Mouse (Mus musculus) cortical plate, adult 2 months (tissue): ENCODE measurements at regions not wholly inside any gene's neighbourhood (a gene's known extent, or its start where the extent isn't known, plus 50 kb on each side); places are given as distances from the start of the nearest gene placed in this dataset.

Experiments used
- CTCF ChIP-seq: fragments of 200-500 bp; IDR thresholded peaks from 2 replicates; pipeline ENCODE4 v1.5.1; 2011; ENCODE audit warnings: mild to moderate bottlenecking, control low read depth, low read length; ENCODE audit not compliant: insufficient read depth; ENCODE audit errors: extremely low read depth
- POLR2A ChIP-seq: fragments of 200-500 bp; IDR thresholded peaks from 2 replicates; pipeline ENCODE4 v1.6.1; 2011; ENCODE audit warnings: mild to moderate bottlenecking, low read length, control low read depth; ENCODE audit not compliant: insufficient read depth; ENCODE audit errors: extremely low read depth

DNA sequence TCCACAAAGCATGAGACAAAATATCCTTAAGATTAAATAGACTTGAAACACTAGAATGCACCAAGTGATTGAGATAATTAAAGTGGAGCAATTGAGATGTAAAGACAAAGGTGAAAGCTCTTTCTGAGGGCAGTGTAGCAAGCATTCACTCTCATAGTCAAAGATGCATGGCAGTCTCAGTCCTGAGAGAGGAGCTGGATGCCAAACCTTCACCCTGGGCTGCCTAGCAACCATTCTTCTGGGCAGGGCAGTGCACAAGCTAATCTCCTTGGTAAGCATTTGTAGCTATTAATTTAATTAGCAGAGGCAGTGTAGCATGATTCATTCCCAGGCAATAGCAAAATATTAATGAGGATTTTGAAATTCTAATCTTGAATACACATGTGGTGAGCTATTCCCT is 1166.0 kb downstream of the D3Ertd751e start:
- TF ChIP-seq POLR2A (no peak), CTCF (no peak)
